9 mouse cellular contexts compared by ENCODE assay signal in genomic region chr4:43058753-43059654, GRCm38 (mm10). TPM values are rescaled to one million over a fixed set of nuclear protein-coding genes. Genes with fewer than 3 reads are reported as not detected.
DNase-seq lines count a peak whose midpoint lies in the region; ATAC-seq lines count a peak whose summit lies in the region.
"Had no signal": no experiment of that assay in that cellular context is flagged by ENCODE, and none has a peak within 500 bp of the region (broad histone marks: within the 10 kb centered on the region; RNA-seq: fewer than 3 reads in every experiment).

Gene Unc13b, plus strand, starts transcription at chr4:43058953.

- no peaks in the 10 kb centered on the region for H3K4me1 ChIP-seq in hindbrain, embryonic 11.5 days (replicated peaks; ENCODE audit: control insufficient read depth, insufficient read depth, low read length)

- peak within 1 kb of the TSS; percentile 81 for H3K9ac ChIP-seq in hindbrain, embryonic 11.5 days (ENCODE audit: low read depth, low read length)

- peak; percentile 97 for ATAC-seq in hindbrain, embryonic 11.5 days (ENCODE audit: low FRiP score)

- H3K9me3 ChIP-seq in hindbrain, embryonic 11.5 days (ENCODE audit: control insufficient read depth, low read length) = no peaks in the 10 kb centered on the region

- H3K4me3 ChIP-seq in hindbrain, embryonic 11.5 days (ENCODE audit: low read depth, low read length) = peak within 1 kb of the TSS; percentile 76

- peak within 1 kb of the TSS; percentile 68 for H3K27ac ChIP-seq in hindbrain, embryonic 11.5 days (ENCODE audit: low read depth, low read length)
- H3K27ac ChIP-seq: macrophage had no signal

- H3K4me2 ChIP-seq in hindbrain, embryonic 11.5 days (replicated peaks; ENCODE audit: low read depth, low read length) = peak within 1 kb of the TSS; percentile 80

- DNase-seq in WW6 (ENCODE audit: low read depth, low spot score) = peak; percentile 87
- peak; percentile 95 to 98 for DNase-seq in cerebellum, postnatal 25 days
- peak; percentile 79 to 87 for DNase-seq in frontal cortex, postnatal 14 days (ENCODE audit: low spot score in 2 of 2)
- peak; percentile 93 for DNase-seq in hindbrain, embryonic 11.5 days (ENCODE audit: low spot score)
- DNase-seq in layer of hippocampus, postnatal 25 days (ENCODE audit: extremely low spot score in 1 of 2, low spot score in 1 of 2) = peak; percentile 83 to 84
- DNase-seq in lung, postnatal 14 days = peak; percentile 94
- peak; percentile 96 for DNase-seq in retina, embryonic 14.5 days (ENCODE audit: low spot score)
- DNase-seq in thymus, postnatal 36 days = peak; percentile 39 to 54

- H3K27me3 ChIP-seq in hindbrain, embryonic 11.5 days (ENCODE audit: control insufficient read depth, insufficient read depth, low read length) = no peaks in the 10 kb centered on the region

- no peaks in the 10 kb centered on the region for H3K36me3 ChIP-seq in hindbrain, embryonic 11.5 days (ENCODE audit: control insufficient read depth, insufficient read depth, low read length)

- WGBS in hindbrain, embryonic 11.5 days = under 1% methylated on average over 80 of the region's 90 CpGs

RNA-seq across cellular contexts. Expression of gene Unc13b, which starts in this region (rescaled TPM):
- 17.5 and 17.9 TPM in 2 replicates for polyA plus RNA-seq in hindbrain, embryonic 11.5 days (2014; fragmentation: Nextera tagmentation; extraction: Ambion mirVana)
- total RNA-seq in layer of hippocampus, postnatal 25 days (2021) = 10 to 100 TPM; 32.7 to 49.6 TPM

Comparison
In these comparisons a context has a peak if more than half of its experiments do, and no peak if none do; other contexts are left out.
1. Peak in every context shown above with its lines: DNase-seq, ATAC-seq, H3K4me3 ChIP-seq and H3K27ac ChIP-seq.
2. DNase-seq: peak in every context shown above with its lines; median percentile 96 in cerebellum, postnatal 25 days; 96 in retina, embryonic 14.5 days; 94 in lung, postnatal 14 days; 93 in hindbrain, embryonic 11.5 days; 87 in WW6; 84 in layer of hippocampus, postnatal 25 days; 83 in frontal cortex, postnatal 14 days; 46 in thymus, postnatal 36 days.